Mouse (Mus musculus) stomach, embryonic 15.5 days (tissue): ENCODE data around the gene Rnf186. TPM values are rescaled to one million over a fixed set of nuclear protein-coding genes. Genes with fewer than 3 reads are reported as not detected.
A peak's percentile ranks its signal among the peaks of the same experiment; 100 is the strongest.
"Not testable (repeated sequence)": the region's sequence is repeated elsewhere in the genome, so short reads cannot be mapped to it uniquely, and the experiment has no call there.

Experiments
- ATAC-seq: fragments of 200-750 bp; cut with Nextera tagmentation; 2 replicates; pipeline ENCODE4 v1.8.0; 2017; ENCODE audit warnings: low read depth, moderate number of reproducible peaks, moderate TSS enrichment; ENCODE audit not compliant: insufficient read depth, low FRiP score
- H3K27ac ChIP-seq: fragments of 300-500 bp; sonication (generic); 2 replicates; pipeline ENCODE4 v1.5.1; 2015; ENCODE audit warnings: mild to moderate bottlenecking, inconsistent platforms
- H3K27me3 ChIP-seq: fragments of 300-500 bp; sonication (generic); replicated peaks from 2 replicates; pipeline ENCODE4 v1.6.1; 2015; ENCODE audit warnings: inconsistent platforms
- H3K36me3 ChIP-seq: fragments of 300-500 bp; sonication (generic); 2 replicates; pipeline ENCODE4 v1.6.1; 2015; ENCODE audit warnings: inconsistent platforms
- H3K4me1 ChIP-seq: fragments of 300-500 bp; sonication (generic); 2 replicates; pipeline ENCODE4 v1.6.1; 2015; ENCODE audit warnings: inconsistent platforms
- H3K4me2 ChIP-seq: fragments of 300-500 bp; sonication (generic); 2 replicates; pipeline ENCODE4 v1.6.1; 2015; ENCODE audit warnings: mild to moderate bottlenecking, inconsistent platforms
- H3K4me3 ChIP-seq: fragments of 300-500 bp; sonication (generic); replicated peaks from 2 replicates; pipeline ENCODE4 v1.5.1; 2015; ENCODE audit warnings: inconsistent platforms
- H3K9ac ChIP-seq: fragments of 300-500 bp; sonication (generic); 2 replicates; pipeline ENCODE4 v1.6.1; 2015; ENCODE audit warnings: inconsistent platforms
- H3K9me3 ChIP-seq: fragments of 300-500 bp; sonication (generic); 2 replicates; pipeline ENCODE4 v1.6.1; 2016; ENCODE audit warnings: inconsistent platforms
- WGBS: fragments of 180-500 bp; shearing (Covaris S2); methylation state at CpG from one replicate; pipeline ENCODE4 v1.1.7; 2015; 5-methylcytosine and 5-hydroxymethylcytosine counted together
- polyA plus RNA-seq: library from polyadenylated mRNA; unstranded; fragments of >200 nt; fragmentation: Nextera tagmentation; extraction: Ambion mirVana; gene quantifications from 2 replicates; pipeline ENCODE4 v1.2.1, GENCODE M21; 2015

Rnf186 gene
- polyA plus RNA-seq, 1 experiment from 2014 or later, result 22.7 TPM

DNA sequence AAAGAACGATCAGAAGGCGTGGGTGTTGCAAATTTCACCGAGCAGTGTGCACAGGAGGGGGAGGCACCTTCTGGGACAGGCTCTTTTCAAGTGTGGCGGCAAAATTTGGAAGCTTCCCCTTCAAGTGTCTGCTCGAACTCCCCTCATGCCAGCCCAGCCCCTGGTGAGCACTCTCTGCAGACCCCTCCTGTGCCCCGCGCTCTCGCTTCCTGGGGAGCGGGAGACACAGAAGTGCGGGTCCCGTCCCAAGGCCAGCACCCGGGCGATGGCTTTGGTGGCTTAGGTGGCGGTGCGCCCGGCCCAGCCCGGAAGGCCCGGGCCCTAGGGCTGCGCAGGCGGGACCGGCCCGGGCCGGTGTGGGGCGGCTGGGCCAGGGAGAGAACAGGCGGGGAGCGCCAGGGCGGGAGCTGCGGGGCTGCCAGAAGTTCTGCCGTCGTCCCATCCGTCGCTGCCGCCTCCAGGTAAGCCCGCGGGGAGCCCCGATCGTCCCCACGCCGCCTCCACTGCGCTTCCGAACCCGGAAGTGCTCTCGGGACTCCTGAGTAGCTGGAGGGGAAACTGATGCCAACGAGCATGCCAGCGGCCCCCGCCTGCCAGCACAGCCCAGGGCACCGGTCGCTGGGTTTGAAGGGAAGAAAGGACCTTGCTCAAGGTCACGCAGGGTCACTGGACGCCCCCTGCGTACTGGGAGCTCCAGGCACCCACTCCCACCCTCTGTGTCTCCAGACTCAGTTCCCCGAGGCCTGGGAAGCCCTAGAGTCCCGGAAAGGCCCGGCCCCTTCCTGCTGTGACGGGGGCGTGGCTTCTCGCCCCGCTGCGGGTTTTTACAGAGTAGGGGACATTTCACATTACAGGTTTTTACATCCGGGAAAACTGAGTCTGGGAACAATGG is 6.2 kb downstream of the Rnf186 start, which contains the start of gene Tmco4:
Gene Tmco4, plus strand, starts transcription at position 62 of the 892 bp plus-strand sequence.
- H3K9ac ChIP-seq, result peak within 1 kb of the TSS; percentile 87
- H3K36me3 ChIP-seq, result no peaks in the 10 kb centered on the region
- peaks cover 22% of the 10 kb centered on the region for H3K4me1 ChIP-seq
- WGBS, result under 1% methylated on average over 60 of the region's 60 CpGs
- ATAC-seq, result peak; percentile 61
- H3K27me3 ChIP-seq, result no peaks in the 10 kb centered on the region
- peak within 1 kb of the TSS; percentile 89 for H3K27ac ChIP-seq
- peak within 1 kb of the TSS; percentile 52 for H3K4me3 ChIP-seq
- H3K4me2 ChIP-seq, result peak within 1 kb of the TSS; percentile 92
- no peaks in the 10 kb centered on the region for H3K9me3 ChIP-seq

GRCm38 (mm10) chr4:138973719-138974115 is 6.8 kb downstream of the Rnf186 start:
- ATAC-seq, result no peak
- Histone ChIP-seq H3K9ac (peak overlapping the region; percentile 87; the same call in 1 of the 2 replicates), H3K27me3 (no peaks in the 10 kb centered on the region), H3K4me2 (peak overlapping the region; percentile 92), H3K36me3 (no peaks in the 10 kb centered on the region), H3K27ac (0 out of 2 replicates have a peak overlapping the region, but pooled peaks have one; percentile 89), H3K4me3 (peak overlapping the region; percentile 52), H3K9me3 (no peaks in the 10 kb centered on the region), H3K4me1 (peaks cover 21% of the 10 kb centered on the region)
- 68% methylated on average over 3 of the region's 3 CpGs for WGBS

GRCm38 (mm10) chr4:138974540-138974939 is 7.6 kb downstream of the Rnf186 start:
- H3K27me3 ChIP-seq, ATAC-seq, H3K4me2 ChIP-seq, H3K9me3 ChIP-seq, H3K9ac ChIP-seq, H3K27ac ChIP-seq, H3K4me3 ChIP-seq, H3K36me3 ChIP-seq: not testable (repeated sequence)
- WGBS, result 76% methylated on average over 2 of the region's 2 CpGs
- peaks cover 17% of the 10 kb centered on the region for H3K4me1 ChIP-seq

- WGBS, result 49% methylated on average over 3 of the region's 3 CpGs
- no peak overlapping the region for H3K9ac ChIP-seq
- H3K36me3 ChIP-seq, result no peaks in the 10 kb centered on the region
- H3K4me1 ChIP-seq, result peaks cover 10% of the 10 kb centered on the region
- no peak overlapping the region for H3K4me3 ChIP-seq
- no peak overlapping the region for H3K27ac ChIP-seq
- H3K4me2 ChIP-seq, result no peak overlapping the region
- ATAC-seq, result no peak
- no peaks in the 10 kb centered on the region for H3K27me3 ChIP-seq
- H3K9me3 ChIP-seq, result no peaks in the 10 kb centered on the region
These were observed 8.3 kb downstream of the Rnf186 start for GRCm38 (mm10) chr4:138975194-138975593.

DNA sequence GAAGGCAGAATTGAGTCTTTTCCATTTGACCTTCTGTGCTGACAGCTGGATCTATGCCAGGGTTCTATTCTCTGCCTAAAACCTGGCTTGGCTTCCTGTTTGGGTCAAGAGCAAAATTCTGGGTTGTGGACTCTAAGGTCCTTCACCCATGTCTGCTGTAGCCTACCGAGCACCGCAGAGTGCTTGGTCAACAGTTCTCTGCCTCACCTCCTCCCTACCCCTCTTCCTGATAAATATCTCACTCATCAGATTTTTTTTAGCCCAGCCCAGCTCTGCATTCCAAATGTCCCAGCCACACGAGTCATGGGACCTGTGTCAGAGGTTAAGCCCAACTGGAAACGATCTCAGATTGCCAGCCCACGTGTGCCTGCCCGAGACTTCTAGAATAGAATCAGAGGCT is 9.1 kb downstream of the Rnf186 start:
- Histone ChIP-seq H3K36me3 (no peaks in the 10 kb centered on the region), H3K9me3 (no peaks in the 10 kb centered on the region), H3K27ac (no peak overlapping the region), H3K4me1 (peaks cover 11% of the 10 kb centered on the region), H3K9ac (no peak overlapping the region), H3K4me2 (no peak overlapping the region), H3K4me3 (no peak overlapping the region), H3K27me3 (no peaks in the 10 kb centered on the region)
- 54% methylated on average over 6 of the region's 6 CpGs for WGBS
- ATAC-seq, result no peak

GRCm38 (mm10) chr4:138980021-138980420 is 13.1 kb downstream of the Rnf186 start:
- ATAC-seq, result no peak
- Histone ChIP-seq H3K27me3 (no peaks in the 10 kb centered on the region), H3K27ac (no peak overlapping the region), H3K4me3 (no peak overlapping the region), H3K9ac (no peak overlapping the region), H3K36me3 (no peaks in the 10 kb centered on the region), H3K9me3 (no peaks in the 10 kb centered on the region), H3K4me2 (no peak overlapping the region), H3K4me1 (0 out of 2 replicates have a peak, but pooled peaks cover 3% of the 10 kb centered on the region)
- 81% methylated on average over 8 of the region's 8 CpGs for WGBS

- no peak overlapping the region for H3K4me3 ChIP-seq
- peak overlapping the region; percentile 5; the same call in 1 of the 2 replicates for H3K4me2 ChIP-seq
- H3K4me1 ChIP-seq, result 0 out of 2 replicates have a peak, but pooled peaks cover 3% of the 10 kb centered on the region
- no peaks in the 10 kb centered on the region for H3K36me3 ChIP-seq
- 23% methylated on average over 12 of the region's 12 CpGs for WGBS
- H3K9ac ChIP-seq, result no peak overlapping the region
- no peaks in the 10 kb centered on the region for H3K27me3 ChIP-seq
- no peaks in the 10 kb centered on the region for H3K9me3 ChIP-seq
- no peak overlapping the region for H3K27ac ChIP-seq
- no peak for ATAC-seq
These were observed 14.0 kb downstream of the Rnf186 start for GRCm38 (mm10) chr4:138980771-138981420.

DNA sequence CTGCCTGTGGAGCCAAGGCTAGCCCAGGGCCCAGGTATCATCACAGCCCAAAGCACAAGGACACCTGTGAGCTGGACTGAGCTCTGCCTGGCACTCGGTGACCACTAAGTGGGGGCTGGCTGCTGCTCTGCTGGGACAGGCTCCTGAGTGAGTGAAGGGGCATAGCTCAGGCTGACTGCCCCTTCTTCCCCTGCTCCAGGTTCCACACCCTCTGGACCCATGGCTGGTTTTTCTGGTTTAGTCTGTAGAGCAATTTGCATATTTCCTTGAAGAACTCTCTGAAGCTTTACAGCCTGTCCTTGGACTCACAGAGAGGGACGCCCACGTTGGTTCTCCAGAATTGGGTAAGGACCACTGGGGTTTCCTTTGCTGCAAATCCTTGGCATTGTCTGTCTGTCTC is 16.5 kb downstream of the Rnf186 start:
- H3K4me2 ChIP-seq, result no peak overlapping the region
- no peak overlapping the region for H3K9ac ChIP-seq
- no peaks in the 10 kb centered on the region for H3K27me3 ChIP-seq
- H3K36me3 ChIP-seq, result no peaks in the 10 kb centered on the region
- H3K4me1 ChIP-seq, result 0 out of 2 replicates have a peak, but pooled peaks cover 7% of the 10 kb centered on the region
- peak overlapping the region; percentile 23; the same call in 1 of the 2 replicates for H3K27ac ChIP-seq
- no peaks in the 10 kb centered on the region for H3K9me3 ChIP-seq
- no peak overlapping the region for H3K4me3 ChIP-seq
- 47% methylated on average over 3 of the region's 3 CpGs for WGBS
- no peak for ATAC-seq

DNA sequence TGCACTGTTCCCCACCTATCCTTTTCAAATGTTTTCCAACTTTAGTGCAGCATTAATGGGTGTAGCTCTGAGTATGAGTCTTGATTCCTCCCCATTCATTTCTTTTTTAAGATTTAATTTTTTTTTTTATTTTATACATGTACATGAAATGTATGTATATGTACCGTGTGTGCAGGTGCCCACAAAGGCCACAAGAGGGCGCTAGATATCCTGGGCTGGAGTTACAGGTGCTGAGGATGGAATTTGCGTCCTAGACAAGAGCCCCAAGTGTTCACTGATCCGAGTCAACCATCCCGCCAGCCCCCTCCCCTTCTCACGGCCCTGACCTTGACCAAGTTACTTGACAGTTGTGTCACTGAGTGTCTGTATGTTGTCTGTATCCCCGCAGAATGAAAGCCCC is 17.8 kb downstream of the Rnf186 start:
- Histone ChIP-seq H3K9me3 (no peaks in the 10 kb centered on the region), H3K9ac (no peak overlapping the region), H3K27me3 (no peaks in the 10 kb centered on the region), H3K36me3 (no peaks in the 10 kb centered on the region), H3K27ac (no peak overlapping the region), H3K4me1 (0 out of 2 replicates have a peak, but pooled peaks cover 7% of the 10 kb centered on the region), H3K4me3 (no peak overlapping the region), H3K4me2 (no peak overlapping the region)
- 75% methylated on average over 7 of the region's 7 CpGs for WGBS
- no peak for ATAC-seq

DNA sequence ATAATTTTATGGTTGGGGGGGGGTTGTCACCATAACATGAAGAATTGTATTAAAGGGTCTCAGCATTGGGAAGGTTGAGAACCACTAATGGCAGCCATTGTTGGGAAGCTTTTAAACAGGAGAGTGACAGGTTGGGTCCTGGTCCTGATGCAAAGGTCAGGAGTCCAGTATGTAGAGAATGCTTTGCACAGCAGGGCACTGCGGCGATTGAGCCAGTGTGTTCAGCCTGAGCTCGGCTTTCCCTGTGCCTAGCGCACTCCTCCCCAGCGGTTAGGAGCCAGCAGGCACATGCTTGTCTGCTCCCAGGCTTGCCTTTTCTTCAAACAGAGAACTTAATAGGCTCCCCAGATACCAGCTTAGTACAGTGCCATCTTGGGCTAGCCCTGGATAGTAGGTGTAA is 19.4 kb downstream of the Rnf186 start:
- no peak overlapping the region for H3K4me3 ChIP-seq
- no peak overlapping the region for H3K9ac ChIP-seq
- H3K4me1 ChIP-seq, result 0 out of 2 replicates have a peak, but pooled peaks cover 4% of the 10 kb centered on the region
- 70% methylated on average over 5 of the region's 5 CpGs for WGBS
- no peaks in the 10 kb centered on the region for H3K36me3 ChIP-seq
- H3K27me3 ChIP-seq, result no peaks in the 10 kb centered on the region
- no peak overlapping the region for H3K4me2 ChIP-seq
- peak; percentile 11; the same call in 1 of the 2 replicates for ATAC-seq
- no peak overlapping the region for H3K27ac ChIP-seq
- H3K9me3 ChIP-seq, result no peaks in the 10 kb centered on the region

DNA sequence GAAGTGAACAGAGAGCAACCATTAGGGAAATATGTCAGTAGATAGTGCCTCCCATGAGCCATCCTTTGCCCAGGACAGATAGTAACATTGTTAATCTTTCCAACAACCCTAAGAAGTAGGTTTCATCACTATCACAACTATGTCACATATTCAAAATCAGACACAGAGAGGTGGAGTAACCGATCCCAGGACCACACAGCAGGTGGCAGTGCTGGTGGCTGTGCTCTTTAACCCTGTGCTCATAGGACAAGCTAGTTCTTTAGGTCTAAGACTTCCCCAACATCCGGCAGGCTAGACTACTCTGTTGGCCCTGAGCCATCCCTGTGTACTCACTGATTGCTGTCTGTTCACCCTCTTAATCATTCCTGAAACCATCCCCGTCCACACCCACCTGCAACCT is 27.5 kb downstream of the Rnf186 start:
- no peak for ATAC-seq
- WGBS, result 66% methylated on average over 3 of the region's 3 CpGs
- Histone ChIP-seq H3K4me3 (no peak overlapping the region), H3K36me3 (no peaks in the 10 kb centered on the region), H3K4me1 (no peaks in the 10 kb centered on the region), H3K4me2 (no peak overlapping the region), H3K27ac (no peak overlapping the region), H3K27me3 (no peaks in the 10 kb centered on the region), H3K9me3 (no peaks in the 10 kb centered on the region), H3K9ac (no peak overlapping the region)

- WGBS, result 70% methylated on average over 5 of the region's 5 CpGs
- no peak overlapping the region for H3K4me2 ChIP-seq
- H3K27ac ChIP-seq, result no peak overlapping the region
- H3K27me3 ChIP-seq, result no peaks in the 10 kb centered on the region
- no peaks in the 10 kb centered on the region for H3K9me3 ChIP-seq
- H3K36me3 ChIP-seq, result no peaks in the 10 kb centered on the region
- no peaks in the 10 kb centered on the region for H3K4me1 ChIP-seq
- no peak for ATAC-seq
- H3K4me3 ChIP-seq, result no peak overlapping the region
- H3K9ac ChIP-seq, result no peak overlapping the region
These were observed 29.5 kb downstream of the Rnf186 start for GRCm38 (mm10) chr4:138996410-138996809.
